Mouse (Mus musculus): Measurements from ENCODE around the gene Gm21958. TPM values are rescaled to one million over a fixed set of nuclear protein-coding genes. Genes with fewer than 3 reads are reported as not detected.

Gm21958 gene
- polyA plus RNA-seq, 1 experiment = not detected

DNA sequence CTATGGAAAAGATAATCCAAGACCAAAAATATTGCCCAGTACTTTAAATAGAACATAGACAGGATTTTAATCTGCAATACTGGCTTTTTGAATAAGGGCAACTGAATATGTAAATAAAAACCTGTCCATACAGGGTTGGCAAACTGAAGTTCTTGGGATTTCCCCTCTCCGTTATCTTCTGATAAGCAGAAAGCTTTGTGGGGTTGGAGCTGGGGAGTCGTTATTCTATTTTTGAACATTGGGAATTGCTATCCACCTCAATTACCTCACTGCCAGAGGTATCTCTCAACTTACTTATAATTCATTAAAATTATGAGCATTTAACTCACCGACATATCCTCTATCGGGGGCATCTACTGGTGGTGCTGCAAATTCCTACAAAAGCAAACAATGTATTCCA is 18.2 kb upstream of the Gm21958 start:
- no peaks in the 10 kb centered on the region for H3K4me1 ChIP-seq (ENCODE audit: control insufficient read depth, insufficient read depth, low read length)
- no peak for TF ChIP-seq POLR2A (IDR thresholded peaks at IDR 0.05; ENCODE audit: borderline replicate concordance, insufficient read depth, low read length)
- no peak for TF ChIP-seq CTCF (IDR thresholded peaks at IDR 0.05; ENCODE audit: borderline replicate concordance, insufficient read depth, low read depth, low read length)
- 91% methylated on average over 4 of the region's 4 CpGs for WGBS
- no peak for DNase-seq
- H3K27ac ChIP-seq (ENCODE audit: insufficient read depth, low read length) = no peak overlapping the region
- no peaks in the 10 kb centered on the region for H3K27me3 ChIP-seq (ENCODE audit: control insufficient read depth, insufficient read depth, low read length)
- no peak overlapping the region for H3K4me3 ChIP-seq (replicated peaks; ENCODE audit: insufficient read depth, low read depth, low read length)

DNA sequence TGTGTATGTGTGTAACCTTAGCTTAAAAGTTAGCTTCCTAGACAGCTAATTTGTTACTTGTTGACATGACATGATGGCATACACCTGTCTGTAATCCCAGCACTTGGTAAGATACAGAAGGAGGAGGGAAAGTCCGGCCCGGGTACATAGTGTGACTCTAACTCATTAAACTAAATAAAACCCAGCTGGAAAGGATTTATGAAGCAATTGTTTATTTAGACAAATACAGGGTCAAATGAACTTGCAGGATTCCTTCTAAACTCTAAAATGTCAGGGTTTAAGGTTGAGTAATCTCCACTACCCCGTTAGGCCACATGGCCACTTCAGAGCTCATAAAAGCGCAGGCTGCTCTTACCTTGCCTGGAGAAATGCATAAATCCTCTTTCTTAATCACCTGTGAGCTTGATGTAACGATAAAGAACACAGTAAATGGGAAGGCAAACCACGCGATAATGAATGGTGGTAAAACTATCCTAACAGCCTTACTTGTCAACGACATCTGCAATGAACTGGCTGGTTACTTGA is 17.5 kb upstream of the Gm21958 start:
- no peaks in the 10 kb centered on the region for H3K27me3 ChIP-seq (ENCODE audit: control insufficient read depth, insufficient read depth, low read length)
- 94% methylated on average over 8 of the region's 8 CpGs for WGBS
- DNase-seq = no peak
- no peak overlapping the region for H3K4me3 ChIP-seq (replicated peaks; ENCODE audit: insufficient read depth, low read depth, low read length)
- H3K27ac ChIP-seq (ENCODE audit: insufficient read depth, low read length) = no peak overlapping the region
- H3K4me1 ChIP-seq (ENCODE audit: control insufficient read depth, insufficient read depth, low read length) = no peaks in the 10 kb centered on the region
- TF ChIP-seq CTCF (IDR thresholded peaks at IDR 0.05; ENCODE audit: borderline replicate concordance, insufficient read depth, low read depth, low read length) = no peak
- no peak for TF ChIP-seq POLR2A (IDR thresholded peaks at IDR 0.05; ENCODE audit: borderline replicate concordance, insufficient read depth, low read length)

DNA sequence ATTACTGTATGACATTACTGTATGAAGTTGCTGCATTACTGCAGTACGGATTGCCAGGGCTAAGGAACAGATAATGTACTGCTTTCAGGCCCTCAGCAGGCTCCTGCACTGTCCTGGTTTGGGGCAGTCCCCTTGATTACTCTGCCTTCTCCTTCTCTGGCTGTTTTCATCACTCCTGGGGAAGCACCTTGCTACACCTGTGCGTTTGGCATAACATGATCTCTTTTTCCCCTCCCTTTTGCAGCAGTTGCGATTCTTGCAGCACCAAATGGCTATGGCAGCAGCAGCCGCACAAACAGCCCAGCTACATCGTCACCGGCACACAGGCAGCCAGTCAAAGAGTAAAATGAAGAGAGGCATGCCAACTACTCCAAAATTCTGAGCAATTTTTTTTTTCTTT is 13.9 kb upstream of the Gm21958 start:
- DNase-seq = no peak
- no peak overlapping the region for H3K4me3 ChIP-seq (replicated peaks; ENCODE audit: insufficient read depth, low read depth, low read length)
- H3K4me1 ChIP-seq (ENCODE audit: control insufficient read depth, insufficient read depth, low read length) = no peaks in the 10 kb centered on the region
- H3K27ac ChIP-seq (ENCODE audit: insufficient read depth, low read length) = no peak overlapping the region
- 86% methylated on average over 6 of the region's 6 CpGs for WGBS
- TF ChIP-seq CTCF (IDR thresholded peaks at IDR 0.05; ENCODE audit: borderline replicate concordance, insufficient read depth, low read depth, low read length) (no peak), POLR2A (IDR thresholded peaks at IDR 0.05; ENCODE audit: borderline replicate concordance, insufficient read depth, low read length) (no peak)
- H3K27me3 ChIP-seq (ENCODE audit: control insufficient read depth, insufficient read depth, low read length) = no peaks in the 10 kb centered on the region

DNA sequence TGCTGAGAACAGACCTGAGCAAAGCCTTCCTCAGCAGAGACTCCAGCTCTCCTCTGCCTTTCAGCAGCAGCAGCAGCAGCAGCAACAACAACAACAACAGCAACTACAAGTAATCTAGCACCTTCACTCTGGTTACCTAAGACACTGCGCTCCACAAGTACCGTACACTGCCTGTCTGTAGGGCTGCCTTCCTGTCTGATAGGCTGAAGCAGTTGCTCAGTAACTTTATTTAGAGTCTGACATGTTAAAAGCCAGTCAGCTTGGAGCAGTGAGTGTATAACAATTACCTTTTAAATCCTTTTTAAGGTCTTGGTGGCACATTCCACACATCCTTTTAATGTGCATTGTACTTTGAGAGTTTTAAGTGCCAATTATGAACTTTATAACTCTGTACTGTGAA is 13.4 kb upstream of the Gm21958 start:
- no peak for TF ChIP-seq CTCF (IDR thresholded peaks at IDR 0.05; ENCODE audit: borderline replicate concordance, insufficient read depth, low read depth, low read length)
- TF ChIP-seq POLR2A (IDR thresholded peaks at IDR 0.05; ENCODE audit: borderline replicate concordance, insufficient read depth, low read length) = no peak
- WGBS = 88% methylated on average over 2 of the region's 2 CpGs
- H3K4me3 ChIP-seq (replicated peaks; ENCODE audit: insufficient read depth, low read depth, low read length) = no peak overlapping the region
- no peaks in the 10 kb centered on the region for H3K4me1 ChIP-seq (ENCODE audit: control insufficient read depth, insufficient read depth, low read length)
- DNase-seq = no peak
- no peak overlapping the region for H3K27ac ChIP-seq (ENCODE audit: insufficient read depth, low read length)
- H3K27me3 ChIP-seq (ENCODE audit: control insufficient read depth, insufficient read depth, low read length) = no peaks in the 10 kb centered on the region

DNA sequence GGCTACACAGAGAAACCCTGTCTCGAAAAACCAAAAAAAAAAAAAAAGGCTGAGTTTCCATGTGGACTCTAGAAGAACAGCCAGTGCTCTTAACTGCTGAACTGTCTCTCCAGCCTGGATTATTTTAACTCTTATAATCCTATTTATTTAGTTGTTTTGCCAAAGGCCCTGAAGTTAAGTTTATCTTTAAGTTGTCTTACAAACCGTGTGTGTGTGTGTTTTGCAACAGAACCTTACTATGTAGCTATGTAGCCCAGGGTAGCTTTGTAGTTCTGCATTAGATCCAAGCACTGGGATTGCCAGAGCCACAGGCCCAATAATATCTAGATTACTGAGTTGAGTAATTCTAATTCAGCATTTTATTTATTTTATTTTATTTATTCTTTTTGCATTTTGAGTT is 11.2 kb upstream of the Gm21958 start:
- Histone ChIP-seq H3K27me3 (ENCODE audit: control insufficient read depth, insufficient read depth, low read length) (no peaks in the 10 kb centered on the region), H3K4me1 (ENCODE audit: control insufficient read depth, insufficient read depth, low read length) (no peaks in the 10 kb centered on the region), H3K27ac (ENCODE audit: insufficient read depth, low read length) (no peak overlapping the region), H3K4me3 (replicated peaks; ENCODE audit: insufficient read depth, low read depth, low read length) (no peak overlapping the region)
- DNase-seq = no peak
- TF ChIP-seq POLR2A (IDR thresholded peaks at IDR 0.05; ENCODE audit: borderline replicate concordance, insufficient read depth, low read length) (no peak), CTCF (IDR thresholded peaks at IDR 0.05; ENCODE audit: borderline replicate concordance, insufficient read depth, low read depth, low read length) (no peak)
- WGBS = 81% methylated on average over 2 of the region's 2 CpGs

DNA sequence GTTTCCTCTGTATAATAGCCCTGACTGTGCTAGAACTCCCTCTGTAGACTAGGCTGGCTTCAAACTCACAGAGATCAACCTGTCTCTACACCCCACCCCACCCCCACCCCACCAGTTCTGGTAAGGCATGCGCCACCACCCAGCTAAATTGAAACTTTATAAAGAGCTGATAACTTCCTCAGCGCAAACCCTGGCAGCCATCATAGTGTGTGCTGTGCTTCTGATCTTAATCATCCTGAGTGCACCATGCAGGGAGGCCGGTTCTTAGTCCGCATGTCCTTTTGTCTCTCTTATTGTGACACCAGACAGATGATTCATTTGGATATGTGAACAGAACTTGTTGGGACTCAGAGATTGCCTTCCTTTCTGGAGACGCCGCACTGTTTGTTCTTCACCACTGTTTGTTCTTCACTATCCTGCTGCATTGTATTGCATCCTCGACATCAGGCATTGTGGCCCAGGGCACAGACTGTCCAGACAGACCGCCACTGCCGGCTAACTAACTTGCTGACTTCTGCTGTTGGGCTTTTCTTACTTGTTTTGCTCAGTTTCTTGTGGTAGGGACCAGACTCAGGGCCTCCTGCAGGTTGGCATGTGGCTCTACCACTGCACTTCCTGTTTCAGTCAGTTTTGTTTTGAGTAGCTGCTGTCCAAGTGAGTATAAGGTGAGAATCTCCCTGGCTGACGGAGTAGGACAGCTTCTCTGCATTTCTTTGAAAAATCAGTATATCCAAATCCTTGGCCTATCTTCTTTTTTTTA is 9.8 kb upstream of the Gm21958 start:
- WGBS = 89% methylated on average over 10 of the region's 10 CpGs
- DNase-seq = no peak

DNA sequence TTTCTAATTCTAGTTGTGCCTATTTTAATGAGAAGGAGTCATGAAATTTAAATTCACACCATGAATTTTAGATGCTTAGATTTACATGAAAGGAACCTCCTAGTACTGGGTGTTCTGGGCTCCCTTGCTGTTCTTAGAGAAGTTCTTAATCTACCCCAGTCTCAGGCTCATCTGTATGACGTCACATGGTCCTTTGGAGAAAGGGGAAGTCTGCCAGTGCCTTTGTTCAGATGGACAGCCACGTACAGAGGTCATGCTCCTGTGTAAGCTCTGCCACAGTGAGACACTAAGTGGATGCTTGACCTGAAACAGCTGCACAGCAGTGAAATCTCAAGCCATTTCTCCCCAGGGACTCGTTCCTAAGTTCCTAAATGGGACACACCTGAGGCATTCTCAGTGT is 4.8 kb upstream of the Gm21958 start:
- Histone ChIP-seq H3K27ac (ENCODE audit: insufficient read depth, low read length) (no peak overlapping the region), H3K27me3 (ENCODE audit: control insufficient read depth, insufficient read depth, low read length) (no peaks in the 10 kb centered on the region), H3K4me1 (ENCODE audit: control insufficient read depth, insufficient read depth, low read length) (no peaks in the 10 kb centered on the region; the same call in 1 of the 2 replicates), H3K4me3 (replicated peaks; ENCODE audit: insufficient read depth, low read depth, low read length) (no peak overlapping the region)
- no peak for TF ChIP-seq CTCF (IDR thresholded peaks at IDR 0.05; ENCODE audit: borderline replicate concordance, insufficient read depth, low read depth, low read length)
- TF ChIP-seq POLR2A (IDR thresholded peaks at IDR 0.05; ENCODE audit: borderline replicate concordance, insufficient read depth, low read length) = no peak
- no peak for DNase-seq
- WGBS = 64% methylated on average over 3 of the region's 3 CpGs

More for the DNA sequence above, 9.8 kb upstream of the Gm21958 start:
- H3K27me3 ChIP-seq (ENCODE audit: control insufficient read depth, insufficient read depth, low read length) = no peaks in the 10 kb centered on the region
- no peak overlapping the region for H3K4me3 ChIP-seq (replicated peaks; ENCODE audit: insufficient read depth, low read depth, low read length)
- no peak overlapping the region for H3K27ac ChIP-seq (ENCODE audit: insufficient read depth, low read length)
- H3K4me1 ChIP-seq (ENCODE audit: control insufficient read depth, insufficient read depth, low read length) = no peaks in the 10 kb centered on the region
- TF ChIP-seq POLR2A (IDR thresholded peaks at IDR 0.05; ENCODE audit: borderline replicate concordance, insufficient read depth, low read length) = no peak
- no peak for TF ChIP-seq CTCF (IDR thresholded peaks at IDR 0.05; ENCODE audit: borderline replicate concordance, insufficient read depth, low read depth, low read length)

DNA sequence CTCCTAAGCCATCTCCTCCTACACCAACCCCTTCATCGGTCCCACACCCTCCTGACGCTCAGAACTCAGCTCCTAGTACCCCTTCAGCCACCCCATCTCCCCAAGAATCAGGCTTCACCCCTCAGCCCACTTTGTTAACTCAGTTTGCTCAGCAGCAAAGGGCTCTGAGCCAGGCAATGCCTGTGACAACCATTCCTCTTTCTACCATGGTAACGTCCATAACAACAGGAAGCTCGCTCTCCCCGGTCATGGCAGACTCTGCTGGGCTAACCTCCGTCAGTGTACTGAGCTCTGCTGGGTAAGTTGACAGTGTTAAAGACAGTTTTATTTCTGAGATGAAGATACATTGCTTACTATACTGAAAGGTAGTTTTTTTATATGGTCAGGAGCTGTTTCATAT is 3.2 kb upstream of the Gm21958 start:
- WGBS = 25% methylated on average over 6 of the region's 6 CpGs
- DNase-seq = no peak
- H3K27ac ChIP-seq (ENCODE audit: insufficient read depth, low read length) = no peak overlapping the region
- H3K27me3 ChIP-seq (ENCODE audit: control insufficient read depth, insufficient read depth, low read length) = no peaks in the 10 kb centered on the region
- TF ChIP-seq CTCF (IDR thresholded peaks at IDR 0.05; ENCODE audit: borderline replicate concordance, insufficient read depth, low read depth, low read length) = no peak
- TF ChIP-seq POLR2A (IDR thresholded peaks at IDR 0.05; ENCODE audit: borderline replicate concordance, insufficient read depth, low read length) = no peak
- no peak overlapping the region for H3K4me3 ChIP-seq (replicated peaks; ENCODE audit: insufficient read depth, low read depth, low read length)
- no peaks in the 10 kb centered on the region; the same call in 1 of the 2 replicates for H3K4me1 ChIP-seq (ENCODE audit: control insufficient read depth, insufficient read depth, low read length)
